Mouse (Mus musculus): Measurements from ENCODE around the gene Nudt4. TPM values are rescaled to one million over a fixed set of nuclear protein-coding genes. Genes with fewer than 3 reads are reported as not detected.

The Nudt4 gene
- polyA plus RNA-seq (2015; fragmentation: Nextera tagmentation; extraction: Ambion mirVana), result 59.6 and 62.7 TPM in 2 replicates

- peak within 1 kb of the TSS; percentile 72 for H3K4me2 ChIP-seq (replicated peaks)
- peak within 1 kb of the TSS; percentile 90 for H3K27ac ChIP-seq
- peak within 1 kb of the TSS; percentile 92 for H3K9ac ChIP-seq
- H3K36me3 ChIP-seq, result no peaks in the 10 kb centered on the region
- peaks cover 22% of the 10 kb centered on the region for H3K4me1 ChIP-seq (replicated peaks)
- peak; percentile 94 for ATAC-seq
- WGBS, result 1% methylated on average over 87 of the region's 97 CpGs
- H3K4me3 ChIP-seq (replicated peaks), result peak within 1 kb of the TSS; percentile 80
- no peaks in the 10 kb centered on the region for H3K9me3 ChIP-seq
- no peaks in the 10 kb centered on the region for H3K27me3 ChIP-seq (replicated peaks)
Measured at GRCm38 (mm10) chr10:95563851-95564845, at the start of gene Nudt4. Gene Nudt4 (minus strand): TSS chr10:95564146.

- ATAC-seq, result no peak
- Histone ChIP-seq H3K27ac (no peak overlapping the region), H3K9me3 (no peaks in the 10 kb centered on the region), H3K4me1 (replicated peaks) (peaks cover 6% of the 10 kb centered on the region), H3K4me3 (replicated peaks) (no peak overlapping the region), H3K4me2 (replicated peaks) (no peak overlapping the region), H3K9ac (no peak overlapping the region), H3K27me3 (replicated peaks) (no peaks in the 10 kb centered on the region), H3K36me3 (no peaks in the 10 kb centered on the region)
- 50% methylated on average over 10 of the region's 10 CpGs for WGBS
Measured at GRCm38 (mm10) chr10:95611331-95611721, 47.4 kb upstream of the Nudt4 start.

DNA sequence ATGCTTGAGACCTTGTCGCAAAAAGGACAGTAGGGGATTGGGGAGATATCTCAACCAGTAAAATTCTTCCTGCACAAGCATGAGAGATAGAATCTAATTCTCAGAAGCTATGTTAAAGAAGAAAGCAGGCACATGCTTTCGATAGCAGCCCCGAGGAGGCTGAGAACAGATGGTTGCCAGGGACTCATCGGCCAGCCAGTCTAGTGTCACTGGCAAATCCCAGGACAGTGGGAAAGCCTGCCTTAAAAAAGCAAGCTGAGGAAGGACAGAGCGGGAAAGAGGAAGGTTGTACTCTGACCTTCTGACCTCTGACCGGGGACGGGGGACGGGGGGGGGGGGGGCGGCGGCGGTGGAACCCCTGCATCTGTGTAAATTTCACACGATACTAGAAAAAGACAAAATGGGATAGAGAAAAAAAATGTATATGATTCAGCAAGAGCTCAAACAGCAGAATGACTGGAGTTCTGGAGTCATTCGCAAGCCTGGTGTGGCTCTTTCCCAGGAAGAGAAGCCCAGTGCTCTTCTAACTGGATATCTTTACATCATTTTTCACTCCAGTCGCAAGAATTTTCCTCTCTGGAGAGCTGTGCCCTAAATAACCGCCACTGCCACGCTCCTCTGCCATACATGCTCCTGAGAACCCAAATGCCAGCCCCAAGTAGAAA, 46.9 kb upstream of the Nudt4 start:
- WGBS, result 50% methylated on average over 14 of the region's 16 CpGs
- no peak for ATAC-seq
- H3K9ac ChIP-seq, result no peak overlapping the region
- no peak overlapping the region for H3K4me3 ChIP-seq (replicated peaks)
- H3K4me2 ChIP-seq (replicated peaks), result no peak overlapping the region
- no peaks in the 10 kb centered on the region for H3K27me3 ChIP-seq (replicated peaks)
- no peaks in the 10 kb centered on the region for H3K36me3 ChIP-seq
- H3K27ac ChIP-seq, result no peak overlapping the region
- peaks cover 6% of the 10 kb centered on the region for H3K4me1 ChIP-seq (replicated peaks)
- no peaks in the 10 kb centered on the region for H3K9me3 ChIP-seq

GRCm38 (mm10) chr10:95604979-95605613, 41.1 kb upstream of the Nudt4 start:
- ATAC-seq, result no peak
- Histone ChIP-seq H3K4me3 (replicated peaks) (no peak overlapping the region), H3K27ac (no peak overlapping the region), H3K9me3 (no peaks in the 10 kb centered on the region), H3K4me1 (replicated peaks) (no peaks in the 10 kb centered on the region), H3K4me2 (replicated peaks) (peak overlapping the region; percentile 34), H3K9ac (no peak overlapping the region), H3K27me3 (replicated peaks) (no peaks in the 10 kb centered on the region), H3K36me3 (no peaks in the 10 kb centered on the region)
- 47% methylated on average over 22 of the region's 22 CpGs for WGBS

DNA sequence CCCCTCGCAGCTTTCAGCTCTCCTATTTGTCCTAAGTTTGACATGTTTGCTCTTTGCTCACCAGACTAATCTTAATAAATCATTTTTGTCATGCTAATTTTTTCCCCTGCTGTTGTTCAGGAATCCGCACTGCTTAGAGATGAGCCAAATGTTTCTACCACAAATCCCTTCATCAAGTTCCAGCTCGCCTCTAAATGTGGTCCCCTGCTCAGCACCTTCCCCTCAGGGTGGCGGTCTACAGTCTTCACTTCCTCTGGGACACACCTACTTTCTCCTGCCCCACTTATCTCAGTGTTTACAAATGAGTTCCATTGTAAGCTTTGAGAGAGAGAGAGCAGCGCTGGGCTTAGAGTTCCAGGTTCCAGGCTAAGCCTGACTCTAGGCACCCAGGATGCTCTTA, 36.6 kb upstream of the Nudt4 start:
- Histone ChIP-seq H3K9me3 (no peaks in the 10 kb centered on the region), H3K4me3 (replicated peaks) (no peak overlapping the region), H3K36me3 (no peaks in the 10 kb centered on the region), H3K27me3 (replicated peaks) (no peaks in the 10 kb centered on the region), H3K4me1 (replicated peaks) (no peaks in the 10 kb centered on the region; the same call in 1 of the 2 replicates), H3K9ac (no peak overlapping the region), H3K27ac (no peak overlapping the region), H3K4me2 (replicated peaks) (no peak overlapping the region)
- WGBS, result 29% methylated on average over 5 of the region's 5 CpGs
- ATAC-seq, result no peak

- Histone ChIP-seq H3K9me3 (no peaks in the 10 kb centered on the region), H3K9ac (no peak overlapping the region), H3K4me3 (replicated peaks) (no peak overlapping the region), H3K4me2 (replicated peaks) (no peak overlapping the region), H3K36me3 (no peaks in the 10 kb centered on the region), H3K27me3 (replicated peaks) (no peaks in the 10 kb centered on the region), H3K27ac (no peak overlapping the region), H3K4me1 (replicated peaks) (no peaks in the 10 kb centered on the region; the same call in 1 of the 2 replicates)
- ATAC-seq, result no peak
- WGBS, result 81% methylated on average over 7 of the region's 7 CpGs
Measured at GRCm38 (mm10) chr10:95599740-95600139, 35.8 kb upstream of the Nudt4 start.

GRCm38 (mm10) chr10:95598056-95598587, 34.2 kb upstream of the Nudt4 start:
- WGBS, result 82% methylated on average over 15 of the region's 15 CpGs
- H3K27me3 ChIP-seq (replicated peaks), result no peaks in the 10 kb centered on the region
- no peak overlapping the region for H3K4me2 ChIP-seq (replicated peaks)
- H3K9me3 ChIP-seq, result no peaks in the 10 kb centered on the region
- no peak overlapping the region for H3K4me3 ChIP-seq (replicated peaks)
- H3K9ac ChIP-seq, result no peak overlapping the region
- ATAC-seq, result no peak
- H3K4me1 ChIP-seq (replicated peaks), result no peaks in the 10 kb centered on the region; the same call in 1 of the 2 replicates
- H3K36me3 ChIP-seq, result no peaks in the 10 kb centered on the region
- no peak overlapping the region for H3K27ac ChIP-seq

GRCm38 (mm10) chr10:95595852-95596639, 32.1 kb upstream of the Nudt4 start:
- no peak for ATAC-seq
- Histone ChIP-seq H3K4me1 (replicated peaks) (no peaks in the 10 kb centered on the region; the same call in 1 of the 2 replicates), H3K27ac (no peak overlapping the region), H3K36me3 (no peaks in the 10 kb centered on the region), H3K27me3 (replicated peaks) (no peaks in the 10 kb centered on the region), H3K9me3 (no peaks in the 10 kb centered on the region), H3K9ac (no peak overlapping the region), H3K4me3 (replicated peaks) (no peak overlapping the region), H3K4me2 (replicated peaks) (no peak overlapping the region)
- 50% methylated on average over 8 of the region's 8 CpGs for WGBS

- Histone ChIP-seq H3K36me3 (no peaks in the 10 kb centered on the region), H3K4me2 (replicated peaks) (no peak overlapping the region), H3K9ac (no peak overlapping the region), H3K9me3 (no peaks in the 10 kb centered on the region), H3K27ac (no peak overlapping the region), H3K4me3 (replicated peaks) (no peak overlapping the region), H3K4me1 (replicated peaks) (no peaks in the 10 kb centered on the region; the same call in 1 of the 2 replicates), H3K27me3 (replicated peaks) (no peaks in the 10 kb centered on the region)
- no peak for ATAC-seq
- 54% methylated on average over 11 of the region's 11 CpGs for WGBS
Measured at GRCm38 (mm10) chr10:95594414-95594813, 30.5 kb upstream of the Nudt4 start.

DNA sequence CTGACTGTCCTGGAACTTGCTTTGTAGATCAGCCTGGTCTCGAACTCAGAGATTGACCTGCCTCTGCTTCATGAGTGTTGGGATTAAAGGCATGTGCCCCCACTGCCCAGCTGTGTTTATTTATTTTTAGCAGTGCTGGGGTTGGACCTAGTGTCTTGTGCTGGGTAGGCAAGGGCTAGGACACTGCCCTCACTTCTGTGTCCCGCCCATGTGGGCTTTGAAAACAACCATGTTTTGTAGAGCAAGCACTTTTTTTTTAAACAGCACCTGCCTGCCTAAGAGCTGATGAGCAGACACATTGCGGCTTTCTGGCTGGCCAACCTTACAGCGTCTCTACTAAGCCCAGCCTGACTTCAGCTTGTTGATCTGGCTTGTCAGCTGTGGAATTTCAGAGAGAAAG, 27.3 kb upstream of the Nudt4 start:
- no peak overlapping the region for H3K9ac ChIP-seq
- no peak overlapping the region for H3K4me3 ChIP-seq (replicated peaks)
- no peak for ATAC-seq
- no peaks in the 10 kb centered on the region for H3K36me3 ChIP-seq
- WGBS, result 80% methylated on average over 4 of the region's 4 CpGs
- H3K9me3 ChIP-seq, result no peaks in the 10 kb centered on the region
- H3K27ac ChIP-seq, result no peak overlapping the region
- H3K4me2 ChIP-seq (replicated peaks), result no peak overlapping the region
- H3K4me1 ChIP-seq (replicated peaks), result no peaks in the 10 kb centered on the region; the same call in 1 of the 2 replicates
- no peaks in the 10 kb centered on the region for H3K27me3 ChIP-seq (replicated peaks)

DNA sequence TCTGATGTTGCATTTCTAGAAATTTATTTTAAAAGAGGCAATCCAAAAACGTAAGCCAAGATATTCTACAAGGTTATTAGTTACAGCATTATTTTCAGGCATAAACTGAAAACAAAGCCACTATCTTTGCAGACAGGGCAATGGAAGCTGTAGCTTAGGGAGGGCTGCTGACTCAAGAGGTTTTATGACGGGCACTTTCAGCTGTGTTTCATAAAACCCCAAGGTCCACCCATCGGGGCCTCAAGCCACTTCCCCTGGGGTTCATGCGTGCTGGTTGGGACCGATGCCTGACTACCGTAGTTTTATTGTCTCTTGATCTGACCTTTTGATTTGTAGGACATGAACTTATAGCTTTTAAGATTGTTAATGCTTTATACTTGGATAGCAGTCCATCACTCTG, 26.2 kb upstream of the Nudt4 start:
- Histone ChIP-seq H3K9me3 (no peaks in the 10 kb centered on the region), H3K4me3 (replicated peaks) (no peak overlapping the region), H3K4me1 (replicated peaks) (no peaks in the 10 kb centered on the region), H3K9ac (no peak overlapping the region), H3K4me2 (replicated peaks) (no peak overlapping the region), H3K27me3 (replicated peaks) (no peaks in the 10 kb centered on the region), H3K36me3 (no peaks in the 10 kb centered on the region), H3K27ac (no peak overlapping the region)
- 64% methylated on average over 6 of the region's 6 CpGs for WGBS
- peak; percentile 83 for ATAC-seq

Data from intestine, embryonic 15.5 days (tissue).